In genomic region chr4:57956029-57956960, GRCm38 (mm10) we compare ENCODE assay signal across 8 mouse cellular contexts. TPM values are rescaled to one million over a fixed set of nuclear protein-coding genes. Genes with fewer than 3 reads are reported as not detected.
DNase-seq lines count a peak whose midpoint lies in the region; ATAC-seq and TF ChIP-seq lines count a peak whose summit lies in the region.

Txn1 (minus strand) TSS chr4:57956411.

- peak within 1 kb of the TSS; percentile 91 for H3K9ac ChIP-seq in kidney, embryonic 14.5 days (ENCODE audit: low read depth, low read length)
- H3K9ac ChIP-seq in limb, embryonic 15.5 days = peak within 1 kb of the TSS; percentile 76

- H3K36me3 ChIP-seq in kidney, embryonic 14.5 days (ENCODE audit: control insufficient read depth, insufficient read depth, low read length) = peaks cover 11% of the 10 kb centered on the region; the same call in 1 of the 2 replicates
- peaks cover 8% of the 10 kb centered on the region for H3K36me3 ChIP-seq in limb, embryonic 15.5 days

- H3K4me2 ChIP-seq in kidney, embryonic 14.5 days (replicated peaks; ENCODE audit: low read depth, low read length) = peak within 1 kb of the TSS; percentile 64
- H3K4me2 ChIP-seq in limb, embryonic 15.5 days = peak within 1 kb of the TSS; percentile 69

- peaks cover 3% of the 10 kb centered on the region; the same call in 1 of the 2 replicates for H3K9me3 ChIP-seq in kidney, embryonic 14.5 days (ENCODE audit: control insufficient read depth, low read length)
- no peaks in the 10 kb centered on the region for H3K9me3 ChIP-seq in limb, embryonic 15.5 days

- peak within 1 kb of the TSS; percentile 99 for H3K27ac ChIP-seq in bone marrow macrophage, adult 2 months (ENCODE audit: insufficient read depth, low read depth, low read length)
- peak within 1 kb of the TSS; percentile 95 for H3K27ac ChIP-seq in embryonic fibroblast, embryonic 13.5 days (ENCODE audit: insufficient read depth, low read length)
- H3K27ac ChIP-seq in kidney, embryonic 14.5 days (ENCODE audit: low read depth, low read length) = peak within 1 kb of the TSS; percentile 96
- H3K27ac ChIP-seq in limb, embryonic 15.5 days = peak within 1 kb of the TSS; percentile 96

- H3K4me1 ChIP-seq in bone marrow macrophage, adult 2 months (ENCODE audit: control insufficient read depth, insufficient read depth, low read length) = peaks cover 38% of the 10 kb centered on the region
- H3K4me1 ChIP-seq in embryonic fibroblast, embryonic 13.5 days (ENCODE audit: control insufficient read depth, insufficient read depth, low read length) = peaks cover 15% of the 10 kb centered on the region
- peaks cover 24% of the 10 kb centered on the region for H3K4me1 ChIP-seq in kidney, embryonic 14.5 days (ENCODE audit: control insufficient read depth, insufficient read depth, low read length)
- H3K4me1 ChIP-seq in limb, embryonic 15.5 days = peaks cover 21% of the 10 kb centered on the region

- DNase-seq in A20 (ENCODE audit: low read depth, low spot score) = peak; percentile 99
- peak; percentile 97 to 98 for DNase-seq in heart, adult 9 months (ENCODE audit: low spot score in 2 of 2)
- peak; percentile 93 to 95 for DNase-seq in monocyte, adult 2 months (ENCODE audit: low read depth in 1 of 2, low spot score in 2 of 2)
- peak; percentile 94 for DNase-seq in spleen, postnatal 36 days (ENCODE audit: low spot score in 2 of 2)

- peak; percentile 98 for ATAC-seq in kidney, embryonic 14.5 days (ENCODE audit: low FRiP score, low TSS enrichment)
- peak; percentile 98 for ATAC-seq in limb, embryonic 15.5 days (ENCODE audit: insufficient number of reproducible peaks, low FRiP score, low TSS enrichment, low read depth)

- peak; percentile 67; the same call in 1 of the 2 replicates for TF ChIP-seq POLR2A in bone marrow macrophage, adult 2 months (IDR thresholded peaks at IDR 0.05; ENCODE audit: borderline replicate concordance, low read depth, low read length)
- peak; percentile 98 for TF ChIP-seq POLR2A in embryonic fibroblast, embryonic 13.5 days (IDR thresholded peaks at IDR 0.05; ENCODE audit: low read depth, low read length)

- under 1% methylated on average over 70 of the region's 71 CpGs for WGBS in kidney, embryonic 14.5 days
- WGBS in limb, embryonic 15.5 days = under 1% methylated on average over 71 of the region's 71 CpGs

- H3K27me3 ChIP-seq in kidney, embryonic 14.5 days (ENCODE audit: control insufficient read depth, insufficient read depth, low read length) = no peaks in the 10 kb centered on the region
- no peaks in the 10 kb centered on the region for H3K27me3 ChIP-seq in limb, embryonic 15.5 days

- TF ChIP-seq CTCF in bone marrow macrophage, adult 2 months (IDR thresholded peaks at IDR 0.05; ENCODE audit: low read depth, low read length) = no peak
- TF ChIP-seq CTCF in embryonic fibroblast, embryonic 13.5 days (IDR thresholded peaks at IDR 0.05; ENCODE audit: borderline replicate concordance, insufficient read depth, low read length) = no peak

- peak within 1 kb of the TSS; percentile 77 for H3K4me3 ChIP-seq in bone marrow macrophage, adult 2 months (ENCODE audit: insufficient read depth, low read length)
- peak within 1 kb of the TSS; percentile 82 for H3K4me3 ChIP-seq in embryonic fibroblast, embryonic 13.5 days (ENCODE audit: insufficient read depth, low read length)
- H3K4me3 ChIP-seq in kidney, embryonic 14.5 days (ENCODE audit: low read length) = peak within 1 kb of the TSS; percentile 86
- H3K4me3 ChIP-seq in limb, embryonic 15.5 days = peak within 1 kb of the TSS; percentile 89

RNA-seq across cellular contexts. Expression of gene Txn1, which starts in this region (rescaled TPM):
- 298 and 338 TPM in 2 replicates for polyA plus RNA-seq in bone marrow macrophage, adult 2 months (2012; ENCODE audit: insufficient read depth, insufficient read length, missing spikeins)
- polyA plus RNA-seq in embryonic fibroblast, embryonic 13.5 days (2011; ENCODE audit: insufficient read length, low read depth, missing spikeins) = 295 and 311 TPM in 2 replicates
- 493 and 617 TPM in 2 replicates for polyA plus RNA-seq in kidney, embryonic 14.5 days (2014; fragmentation: Nextera tagmentation; extraction: Ambion mirVana)
- polyA plus RNA-seq in limb, embryonic 15.5 days (2015; fragmentation: Nextera tagmentation; extraction: Ambion mirVana) = 351 and 362 TPM in 2 replicates

Comparison
In these comparisons a context has a peak if more than half of its experiments do, and no peak if none do; other contexts are left out.
1. Peak in every context shown above with its lines: DNase-seq, ATAC-seq, H3K4me3 ChIP-seq and H3K27ac ChIP-seq.